Mouse (Mus musculus) ovary, postnatal 36 days (tissue): ENCODE results near the gene Apobec1.
"Not testable (repeated sequence)": the region's sequence is repeated elsewhere in the genome, so short reads cannot be mapped to it uniquely, and the experiment has no call there.

Experiments
- DNase-seq: peaks from one replicate; pipeline ENCODE4 v3.0.0; 2022; ENCODE audit warnings: low spot score, mixed read lengths

Apobec1 gene

GRCm38 (mm10) chr6:122602242-122602991 lies at the start of gene Apobec1:
TSS of gene Apobec1 (minus strand) at chr6:122602444.
- peak; percentile 73 for DNase-seq

- no peak for DNase-seq
These were observed 48.2 kb upstream of the Apobec1 start for GRCm38 (mm10) chr6:122650398-122650980.

- DNase-seq, result no peak
These were observed 47.7 kb upstream of the Apobec1 start for GRCm38 (mm10) chr6:122649903-122650302.

- DNase-seq, result not testable (repeated sequence)
These were observed 42.0 kb upstream of the Apobec1 start for GRCm38 (mm10) chr6:122644196-122644595.

GRCm38 (mm10) chr6:122637566-122637965 lies 35.3 kb upstream of the Apobec1 start:
- not testable (repeated sequence) for DNase-seq

GRCm38 (mm10) chr6:122636666-122637065 lies 34.4 kb upstream of the Apobec1 start:
- no peak for DNase-seq

GRCm38 (mm10) chr6:122635315-122635714 lies 33.1 kb upstream of the Apobec1 start:
- DNase-seq, result no peak

GRCm38 (mm10) chr6:122633411-122633810 lies 31.2 kb upstream of the Apobec1 start:
- DNase-seq, result peak; percentile 13

GRCm38 (mm10) chr6:122627469-122628108 lies 25.3 kb upstream of the Apobec1 start:
- DNase-seq, result no peak

- no peak for DNase-seq
These were observed 23.9 kb upstream of the Apobec1 start, which contains the start of gene Dppa3 for GRCm38 (mm10) chr6:122626110-122626509. TSS of gene Dppa3 (plus strand) at chr6:122626410.

- no peak for DNase-seq
These were observed 22.9 kb upstream of the Apobec1 start for GRCm38 (mm10) chr6:122625156-122625555.

GRCm38 (mm10) chr6:122624480-122624879 lies 22.2 kb upstream of the Apobec1 start:
- DNase-seq, result no peak

GRCm38 (mm10) chr6:122621066-122621465 lies 18.8 kb upstream of the Apobec1 start:
- no peak for DNase-seq

- DNase-seq, result no peak
These were observed 13.8 kb upstream of the Apobec1 start for GRCm38 (mm10) chr6:122616022-122616421.

- DNase-seq, result no peak
These were observed 11.8 kb upstream of the Apobec1 start for GRCm38 (mm10) chr6:122614047-122614446.

- no peak for DNase-seq
These were observed 10.2 kb upstream of the Apobec1 start for GRCm38 (mm10) chr6:122612426-122612825.

GRCm38 (mm10) chr6:122609771-122610170 lies 7.5 kb upstream of the Apobec1 start, which contains the start of gene Gdf3:
TSS of gene Gdf3 (minus strand) at chr6:122610087.
- DNase-seq, result no peak

- DNase-seq, result no peak
These were observed 7.1 kb upstream of the Apobec1 start for GRCm38 (mm10) chr6:122609377-122609728.

GRCm38 (mm10) chr6:122608434-122609376 lies 6.5 kb upstream of the Apobec1 start:
- no peak for DNase-seq

- DNase-seq, result no peak
These were observed 5.5 kb upstream of the Apobec1 start for GRCm38 (mm10) chr6:122607700-122608099.

GRCm38 (mm10) chr6:122606661-122607060 lies 4.4 kb upstream of the Apobec1 start:
- DNase-seq, result no peak

- no peak for DNase-seq
These were observed 3.2 kb upstream of the Apobec1 start for GRCm38 (mm10) chr6:122605483-122605882.
